Mouse (Mus musculus): ENCODE data around the gene Krt79.

GRCm38 (mm10) chr15:101976641-101977040 is 36.5 kb upstream of the Krt79 start:
- TF ChIP-seq POLR2A (IDR thresholded peaks at IDR 0.05; ENCODE audit: low read depth, low read length) = no peak
- TF ChIP-seq CTCF (IDR thresholded peaks at IDR 0.05; ENCODE audit: borderline replicate concordance, insufficient read depth, low read length) = no peak

Data from embryonic fibroblast, embryonic 13.5 days (primary cell).